ENCODE assay signal across 7 mouse cellular contexts in genomic region chr5:107598380-107598779, GRCm38 (mm10). TPM values are rescaled to one million over a fixed set of nuclear protein-coding genes. Genes with fewer than 3 reads are reported as not detected.
DNase-seq lines count a peak whose midpoint lies in the region; ATAC-seq and TF ChIP-seq lines count a peak whose summit lies in the region.

No protein-coding gene starts in this region.

- H3K4me1 ChIP-seq in neural tube, embryonic 11.5 days (ENCODE audit: control insufficient read depth, insufficient read depth, low read length): no peaks in the 10 kb centered on the region
- H3K4me1 ChIP-seq in embryonic facial prominence, embryonic 14.5 days (ENCODE audit: control insufficient read depth, insufficient read depth, low read length): 0 out of 2 replicates have a peak, but pooled peaks cover 5% of the 10 kb centered on the region
- peaks cover 9% of the 10 kb centered on the region for H3K4me1 ChIP-seq in limb, embryonic 13.5 days
- no peaks in the 10 kb centered on the region for H3K4me1 ChIP-seq in stomach, postnatal 0 days (replicated peaks; ENCODE audit: control insufficient read depth, insufficient read depth)

- no peak for ATAC-seq in neural tube, embryonic 11.5 days (ENCODE audit: insufficient read depth, low FRiP score, low TSS enrichment)
- no peak for ATAC-seq in embryonic facial prominence, embryonic 14.5 days (ENCODE audit: low read depth)
- ATAC-seq in limb, embryonic 13.5 days (ENCODE audit: low FRiP score, low read depth): no peak
- ATAC-seq in stomach, postnatal 0 days (ENCODE audit: low FRiP score, low TSS enrichment): no peak

- peak overlapping the region; percentile 67 for H3K4me3 ChIP-seq in neural tube, embryonic 11.5 days (ENCODE audit: low read depth, low read length)
- H3K4me3 ChIP-seq in embryonic facial prominence, embryonic 14.5 days (ENCODE audit: low read depth, low read length): peak overlapping the region; percentile 71
- peak overlapping the region; percentile 67 for H3K4me3 ChIP-seq in limb, embryonic 13.5 days
- H3K4me3 ChIP-seq in stomach, postnatal 0 days (ENCODE audit: low read depth, low read length): peak overlapping the region; percentile 69

- H3K4me2 ChIP-seq in neural tube, embryonic 11.5 days (ENCODE audit: low read depth): peak overlapping the region; percentile 63
- H3K4me2 ChIP-seq in embryonic facial prominence, embryonic 14.5 days (ENCODE audit: low read depth, low read length): peak overlapping the region; percentile 68
- H3K4me2 ChIP-seq in limb, embryonic 13.5 days (replicated peaks): peak overlapping the region; percentile 71
- H3K4me2 ChIP-seq in stomach, postnatal 0 days (replicated peaks; ENCODE audit: low read depth): peak overlapping the region; percentile 64

- H3K36me3 ChIP-seq in neural tube, embryonic 11.5 days (ENCODE audit: control insufficient read depth, insufficient read depth, low read length): no peaks in the 10 kb centered on the region
- peaks cover 19% of the 10 kb centered on the region for H3K36me3 ChIP-seq in embryonic facial prominence, embryonic 14.5 days (ENCODE audit: control insufficient read depth, insufficient read depth, low read length)
- peaks cover 23% of the 10 kb centered on the region for H3K36me3 ChIP-seq in limb, embryonic 13.5 days
- H3K36me3 ChIP-seq in stomach, postnatal 0 days (ENCODE audit: control insufficient read depth, insufficient read depth, low read length): peaks cover 5% of the 10 kb centered on the region; the same call in 1 of the 2 replicates

- no peak for TF ChIP-seq EP300 in stomach, postnatal 0 days (optimal IDR thresholded peaks at IDR 0.05)

- WGBS in neural tube, embryonic 11.5 days: 20% methylated on average over 4 of the region's 4 CpGs
- WGBS in embryonic facial prominence, embryonic 14.5 days: 22% methylated on average over 4 of the region's 4 CpGs
- WGBS in limb, embryonic 13.5 days: 19% methylated on average over 4 of the region's 4 CpGs
- WGBS in stomach, postnatal 0 days: 34% methylated on average over 4 of the region's 4 CpGs

- TF ChIP-seq CTCF in stomach, postnatal 0 days (IDR thresholded peaks at IDR 0.05; ENCODE audit: low read depth): no peak

- no peaks in the 10 kb centered on the region for H3K27me3 ChIP-seq in neural tube, embryonic 11.5 days (ENCODE audit: control insufficient read depth, insufficient read depth, low read length)
- no peaks in the 10 kb centered on the region for H3K27me3 ChIP-seq in embryonic facial prominence, embryonic 14.5 days (replicated peaks; ENCODE audit: control insufficient read depth, insufficient read depth, low read length)
- no peaks in the 10 kb centered on the region for H3K27me3 ChIP-seq in limb, embryonic 13.5 days
- H3K27me3 ChIP-seq in stomach, postnatal 0 days (ENCODE audit: control insufficient read depth, insufficient read depth, low read length): no peaks in the 10 kb centered on the region

- DNase-seq in neural tube, embryonic 11.5 days (ENCODE audit: low spot score): no peak
- DNase-seq in neural tube, embryonic 10.5 days (ENCODE audit: extremely low spot score, low spot score): no peak
- peak; percentile 4 for DNase-seq in embryonic facial prominence, embryonic 14.5 days (ENCODE audit: low spot score)
- DNase-seq in stomach, postnatal 0 days (ENCODE audit: low spot score): no peak
- no peak for DNase-seq in cerebellum, postnatal 36 days
- no peak for DNase-seq in urinary bladder, adult 18-20 months (ENCODE audit: low spot score in 2 of 2)

- H3K9ac ChIP-seq in neural tube, embryonic 11.5 days (ENCODE audit: low read length): no peak overlapping the region; the same call in 1 of the 2 replicates
- peak overlapping the region; percentile 83 for H3K9ac ChIP-seq in embryonic facial prominence, embryonic 14.5 days (ENCODE audit: low read depth, low read length)
- H3K9ac ChIP-seq in limb, embryonic 13.5 days: peak overlapping the region; percentile 79
- no peak overlapping the region; the same call in none of the 2 replicates for H3K9ac ChIP-seq in stomach, postnatal 0 days (ENCODE audit: low read length)

- no peaks in the 10 kb centered on the region for H3K9me3 ChIP-seq in neural tube, embryonic 11.5 days (ENCODE audit: control insufficient read depth, low read length)
- H3K9me3 ChIP-seq in embryonic facial prominence, embryonic 14.5 days (ENCODE audit: control insufficient read depth, low read length): no peaks in the 10 kb centered on the region
- H3K9me3 ChIP-seq in limb, embryonic 13.5 days: no peaks in the 10 kb centered on the region
- no peaks in the 10 kb centered on the region for H3K9me3 ChIP-seq in stomach, postnatal 0 days (ENCODE audit: control insufficient read depth, low read length)

- H3K27ac ChIP-seq in neural tube, embryonic 11.5 days (ENCODE audit: low read depth, low read length): no peak overlapping the region
- no peak overlapping the region for H3K27ac ChIP-seq in embryonic facial prominence, embryonic 14.5 days (replicated peaks; ENCODE audit: low read depth, low read length)
- no peak overlapping the region for H3K27ac ChIP-seq in limb, embryonic 13.5 days
- H3K27ac ChIP-seq in stomach, postnatal 0 days (replicated peaks): no peak overlapping the region; the same call in 1 of the 2 replicates

RNA-seq across cellular contexts. Expression of gene Glmn, which starts 0.7 kb away (rescaled TPM):
- polyA plus RNA-seq in neural tube, embryonic 11.5 days (2014; fragmentation: Nextera tagmentation; extraction: Ambion mirVana): 30.3 and 32.2 TPM in 2 replicates
- 26.4 and 26.5 TPM in 2 replicates for polyA plus RNA-seq in embryonic facial prominence, embryonic 14.5 days (2014; fragmentation: Nextera tagmentation; extraction: Ambion mirVana)
- 44.1 and 46.4 TPM in 2 replicates for polyA plus RNA-seq in limb, embryonic 13.5 days (2015; fragmentation: Nextera tagmentation; extraction: Ambion mirVana)
- polyA plus RNA-seq in stomach, postnatal 0 days (2015; fragmentation: Nextera tagmentation; extraction: Ambion mirVana): 15.9 and 16.3 TPM in 2 replicates

RNA-seq across cellular contexts. Expression of gene Rpap2, which starts 1.2 kb away (rescaled TPM):
- polyA plus RNA-seq in neural tube, embryonic 11.5 days (2014; fragmentation: Nextera tagmentation; extraction: Ambion mirVana): 19.6 and 22.1 TPM in 2 replicates
- polyA plus RNA-seq in embryonic facial prominence, embryonic 14.5 days (2014; fragmentation: Nextera tagmentation; extraction: Ambion mirVana): 19.1 and 20.9 TPM in 2 replicates
- 20.5 and 22.3 TPM in 2 replicates for polyA plus RNA-seq in limb, embryonic 13.5 days (2015; fragmentation: Nextera tagmentation; extraction: Ambion mirVana)
- polyA plus RNA-seq in stomach, postnatal 0 days (2015; fragmentation: Nextera tagmentation; extraction: Ambion mirVana): 10.2 and 10.4 TPM in 2 replicates

Comparison
In these comparisons a context has a peak if more than half of its experiments do, and no peak if none do; other contexts are left out.
1. H3K9ac ChIP-seq: peak in embryonic facial prominence, embryonic 14.5 days (single experiment) and limb, embryonic 13.5 days (single experiment); none in neural tube, embryonic 11.5 days (single experiment) and stomach, postnatal 0 days (single experiment).
2. Peak in every context shown above with its lines, with median percentiles within 50 percentile points of each other: H3K4me2 ChIP-seq and H3K4me3 ChIP-seq.